In the genomic region with DNA sequence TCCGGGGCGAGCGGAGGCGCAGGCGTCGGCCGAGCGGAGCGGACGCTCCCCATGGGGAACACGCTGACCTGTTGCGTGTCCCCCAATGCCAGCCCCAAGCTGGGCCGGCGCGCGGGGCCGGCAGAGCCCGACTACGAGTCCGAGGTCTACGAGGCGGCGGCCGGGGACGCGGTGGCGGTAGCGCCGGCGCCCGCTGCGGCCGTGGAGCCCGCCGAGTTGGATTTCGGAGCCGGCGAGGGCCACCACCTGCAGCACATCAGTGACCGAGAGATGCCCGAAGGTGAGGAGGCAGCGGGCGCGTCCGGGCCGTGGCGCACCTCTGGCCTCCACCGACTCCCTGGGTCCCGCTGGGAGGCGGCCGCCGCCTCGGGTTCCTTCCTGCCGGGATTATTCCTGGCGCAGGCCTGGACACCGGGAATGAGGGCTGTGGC, we compare ENCODE assay signal across 8 mouse cellular contexts. TPM values are rescaled to one million over a fixed set of nuclear protein-coding genes. Genes with fewer than 3 reads are reported as not detected.
A peak's percentile ranks its signal among the peaks of the same experiment; 100 is the strongest.
DNase-seq lines count a peak whose midpoint lies in the region; ATAC-seq and TF ChIP-seq lines count a peak whose summit lies in the region.

No protein-coding gene starts in this region.

- peak; percentile 1; the same call in 1 of the 2 replicates for ATAC-seq in forebrain, embryonic 16.5 days
- ATAC-seq in stomach, postnatal 0 days (ENCODE audit: low FRiP score, low TSS enrichment), result no peak

- no peak for TF ChIP-seq CTCF in stomach, postnatal 0 days (IDR thresholded peaks at IDR 0.05; ENCODE audit: low read depth)

- peak overlapping the region; percentile 96 for H3K4me2 ChIP-seq in forebrain, embryonic 16.5 days (ENCODE audit: low read length)
- H3K4me2 ChIP-seq in stomach, postnatal 0 days (replicated peaks; ENCODE audit: low read depth), result peak overlapping the region; percentile 80

- H3K9me3 ChIP-seq in forebrain, embryonic 16.5 days (ENCODE audit: control insufficient read depth, low read length), result no peaks in the 10 kb centered on the region
- H3K9me3 ChIP-seq in stomach, postnatal 0 days (ENCODE audit: control insufficient read depth, low read length), result no peaks in the 10 kb centered on the region

- peak overlapping the region; percentile 67 for H3K27ac ChIP-seq in forebrain, embryonic 16.5 days (ENCODE audit: low read length)
- no peak overlapping the region for H3K27ac ChIP-seq in macrophage
- H3K27ac ChIP-seq in stomach, postnatal 0 days (replicated peaks), result peak overlapping the region; percentile 86

- H3K9ac ChIP-seq in forebrain, embryonic 16.5 days (replicated peaks; ENCODE audit: low read depth, low read length), result peak overlapping the region; percentile 80
- peak overlapping the region; percentile 87 for H3K9ac ChIP-seq in stomach, postnatal 0 days (ENCODE audit: low read length)

- no peaks in the 10 kb centered on the region for H3K79me2 ChIP-seq in macrophage (ENCODE audit: inconsistent target)

- peak overlapping the region; percentile 89 for H3K4me3 ChIP-seq in forebrain, embryonic 16.5 days (replicated peaks; ENCODE audit: low read length)
- peak overlapping the region; percentile 48 for H3K4me3 ChIP-seq in macrophage (ENCODE audit: inconsistent target)
- peak overlapping the region; percentile 89 for H3K4me3 ChIP-seq in stomach, postnatal 0 days (ENCODE audit: low read depth, low read length)

- no peaks in the 10 kb centered on the region for H3K27me3 ChIP-seq in forebrain, embryonic 16.5 days (replicated peaks; ENCODE audit: control insufficient read depth, insufficient read depth, low read length)
- H3K27me3 ChIP-seq in stomach, postnatal 0 days (ENCODE audit: control insufficient read depth, insufficient read depth, low read length), result no peaks in the 10 kb centered on the region

- no peaks in the 10 kb centered on the region for H3K36me3 ChIP-seq in forebrain, embryonic 16.5 days (ENCODE audit: control insufficient read depth, insufficient read depth)
- no peaks in the 10 kb centered on the region for H3K36me3 ChIP-seq in macrophage (ENCODE audit: inconsistent target)
- H3K36me3 ChIP-seq in stomach, postnatal 0 days (ENCODE audit: control insufficient read depth, insufficient read depth, low read length), result no peaks in the 10 kb centered on the region

- intact Hi-C loops in heart, postnatal 25 days (cut with DNase I), result loop anchor here (1.0 to 5.0 kb wide), 2 partner anchors 72 to 159 kb away; a partner anchor contains a TSS

- DNase-seq in adrenal gland, adult 18-20 months (ENCODE audit: low spot score in 2 of 2), result peak; percentile 49 to 64
- no peak for DNase-seq in adrenal gland, adult (ENCODE audit: inconsistent age in 2 of 2, low spot score in 1 of 2)
- peak; percentile 48 for DNase-seq in adrenal gland, postnatal 25 days
- peak; percentile 43 for DNase-seq in heart, postnatal 25 days (ENCODE audit: low spot score)
- peak; percentile 24 to 34 for DNase-seq in layer of hippocampus, postnatal 25 days (ENCODE audit: extremely low spot score in 1 of 2, low spot score in 1 of 2)
- peak; percentile 61 for DNase-seq in stomach, postnatal 0 days (ENCODE audit: low spot score)

- TF ChIP-seq EP300 in stomach, postnatal 0 days (optimal IDR thresholded peaks at IDR 0.05), result no peak

- peaks cover 26% of the 10 kb centered on the region for H3K4me1 ChIP-seq in forebrain, embryonic 16.5 days (replicated peaks; ENCODE audit: control insufficient read depth, insufficient read depth, low read length)
- H3K4me1 ChIP-seq in stomach, postnatal 0 days (replicated peaks; ENCODE audit: control insufficient read depth, insufficient read depth), result no peaks in the 10 kb centered on the region; the same call in 1 of the 2 replicates

- WGBS in forebrain, embryonic 16.5 days, result under 1% methylated on average over 44 of the region's 55 CpGs
- 0% methylated on average over 51 of the region's 55 CpGs for WGBS in macrophage (ENCODE audit: missing documents)
- WGBS in stomach, postnatal 0 days, result under 1% methylated on average over 46 of the region's 55 CpGs

RNA-seq across cellular contexts. Expression of a gene that starts 0.9 kb away (rescaled TPM):
- 10 to 100 TPM; 15.9 to 16.5 TPM for total RNA-seq in adrenal gland, adult 18-20 months (2021)
- 17.9 and 18.6 TPM in 2 replicates for total RNA-seq in adrenal gland, postnatal 25 days (2021)
- polyA plus RNA-seq in forebrain, embryonic 16.5 days (2015; fragmentation: Nextera tagmentation; extraction: Ambion mirVana), result 3.9 and 4.4 TPM in 2 replicates
- total RNA-seq in heart, postnatal 25 days (2021), result 10 to 100 TPM; 16.9 to 17.6 TPM
- total RNA-seq in layer of hippocampus, postnatal 25 days (2021), result 10 to 100 TPM; 14.4 to 19.5 TPM
- total RNA-seq in macrophage (2018; cell fraction: chromatin; rRNA removed), result 10 to 100 TPM; 24.5 to 85.4 (median 50.8) TPM
- 10 to 100 TPM in 19 of 26 experiments, 1 to 10 TPM in 7; 7.4 to 27.8 (median 11.9) TPM for total RNA-seq in macrophage (2018; cell fraction: cytosol; rRNA removed)
- 10 to 100 TPM; 21.8 to 90.2 (median 33.1) TPM for total RNA-seq in macrophage (2018; cell fraction: nucleus; rRNA removed)
- polyA plus RNA-seq in macrophage (2018), result 8.3 to 14.0 TPM (median 12.2 TPM) in 3 replicates
- 3.9 and 4.0 TPM in 2 replicates for polyA plus RNA-seq in stomach, postnatal 0 days (2015; fragmentation: Nextera tagmentation; extraction: Ambion mirVana)

RNA-seq across cellular contexts. Expression of a gene that starts 46.4 kb away (rescaled TPM):
- total RNA-seq in adrenal gland, adult 18-20 months (2021), result 10 to 100 TPM; 15.9 to 20.5 TPM
- 11.8 and 15.4 TPM in 2 replicates for total RNA-seq in adrenal gland, postnatal 25 days (2021)
- 0.48 and 0.61 TPM in 2 replicates for polyA plus RNA-seq in forebrain, embryonic 16.5 days (2015; fragmentation: Nextera tagmentation; extraction: Ambion mirVana)
- 1 to 10 TPM; 4.0 to 5.8 TPM for total RNA-seq in heart, postnatal 25 days (2021)
- 1 to 10 TPM in 1 of 2 experiments, under 1 TPM in 1; 0.79 to 1.0 TPM for total RNA-seq in layer of hippocampus, postnatal 25 days (2021)
- total RNA-seq in macrophage (2018; cell fraction: chromatin; rRNA removed), result 10 to 100 TPM in 5 of 26 experiments, 1 to 10 TPM in 21; 3.1 to 16.1 (median 5.3) TPM
- total RNA-seq in macrophage (2018; cell fraction: cytosol; rRNA removed), result 10 to 100 TPM in 6 of 26 experiments, 1 to 10 TPM in 20; 3.6 to 20.8 (median 7.0) TPM
- total RNA-seq in macrophage (2018; cell fraction: nucleus; rRNA removed), result 10 to 100 TPM in 20 of 26 experiments, 1 to 10 TPM in 6; 8.1 to 32.1 (median 12.2) TPM
- 2.5 to 4.4 TPM (median 3.1 TPM) in 3 replicates for polyA plus RNA-seq in macrophage (2018)
- polyA plus RNA-seq in stomach, postnatal 0 days (2015; fragmentation: Nextera tagmentation; extraction: Ambion mirVana), result 3.7 and 3.8 TPM in 2 replicates

Comparison
In these comparisons a context has a peak if more than half of its experiments do, and no peak if none do; other contexts are left out.
1. DNase-seq: peak in adrenal gland, adult 18-20 months (2 of 2), adrenal gland, postnatal 25 days (single experiment), heart, postnatal 25 days (single experiment), layer of hippocampus, postnatal 25 days (2 of 2) and stomach, postnatal 0 days (single experiment); none in adrenal gland, adult (0 of 2).
2. Peak in every context shown above with its lines, with median percentiles within 50 percentile points of each other: H3K4me3 ChIP-seq.